Mouse (Mus musculus) spleen, adult 2 months (tissue): Measurements from ENCODE around the gene Spef2.

Experiments
- CTCF ChIP-seq: fragments of 200-500 bp; IDR thresholded peaks from 2 replicates; pipeline ENCODE4 v1.5.1; 2011; ENCODE audit warnings: mild to moderate bottlenecking, inconsistent platforms; ENCODE audit not compliant: insufficient read depth, insufficient read length, insufficient replicate concordance; ENCODE audit errors: extremely low read depth
- POLR2A ChIP-seq: fragments of 200-500 bp; IDR thresholded peaks from 2 replicates; pipeline ENCODE4 v1.6.1; 2011; ENCODE audit warnings: low read depth, low read length, inconsistent platforms

DNA sequence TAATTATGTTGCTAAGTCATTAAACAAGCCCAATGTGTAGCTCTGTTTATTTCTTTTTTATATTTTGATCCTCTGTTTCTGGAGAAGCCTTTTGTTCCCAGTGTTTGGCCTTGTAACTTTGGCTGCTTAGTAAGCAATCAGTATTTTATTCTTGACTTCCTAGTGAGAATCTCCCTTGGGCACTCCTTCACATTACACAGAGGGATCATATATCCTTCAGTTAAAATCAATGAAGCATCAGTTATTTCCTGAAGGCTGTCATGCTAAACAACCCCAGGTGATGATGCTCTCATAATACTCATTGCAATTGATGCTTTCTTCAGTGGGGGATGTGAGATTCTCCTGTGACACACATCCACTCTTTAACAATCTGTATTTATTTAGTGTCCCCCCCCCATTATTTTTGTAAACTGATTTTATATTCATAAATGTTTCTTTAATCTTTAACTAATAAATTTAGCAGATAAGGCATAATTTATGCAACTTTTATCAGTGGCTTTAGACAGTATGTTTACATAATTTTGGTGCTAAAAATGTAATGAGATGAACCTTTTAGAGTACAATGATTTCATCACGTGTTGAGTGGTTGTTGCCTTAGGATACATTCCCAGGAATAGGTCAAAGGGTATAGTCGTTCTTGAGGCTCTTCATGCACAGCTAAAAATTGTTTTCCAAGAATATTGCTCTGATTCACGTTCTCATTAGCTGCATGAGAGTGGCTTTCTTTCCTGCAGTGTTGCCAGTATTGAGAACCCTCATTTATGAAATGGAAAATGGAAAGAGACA, 39.8 kb upstream of the Spef2 start:
- no peak for TF ChIP-seq POLR2A
- TF ChIP-seq CTCF: no peak
